In the genomic region with DNA sequence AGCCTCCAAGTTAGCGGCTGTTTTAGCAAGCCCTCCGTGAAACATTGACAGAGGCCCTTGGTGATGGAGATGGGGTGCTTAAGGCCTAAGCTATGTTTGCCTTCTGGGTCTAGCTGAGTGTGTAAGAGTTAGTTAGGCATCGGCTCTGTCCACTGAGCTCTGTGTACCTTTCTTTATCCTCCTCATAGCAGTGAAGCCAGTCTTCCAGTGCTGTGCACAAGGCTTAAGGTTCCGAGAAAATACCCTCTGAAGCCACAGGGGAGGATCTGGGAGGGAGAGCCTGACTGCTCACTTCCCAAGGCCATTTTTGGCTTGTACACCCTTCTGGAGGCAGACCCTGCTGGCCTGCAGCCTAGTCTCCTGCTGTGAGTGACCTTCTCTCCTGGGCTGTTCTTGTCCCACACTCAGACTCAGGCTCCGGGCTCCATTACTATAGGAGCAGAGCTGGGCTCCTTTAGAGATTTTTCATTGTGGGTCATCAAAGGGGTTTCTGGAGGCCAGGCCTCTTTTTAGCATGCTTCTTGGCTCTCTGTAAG, we compare ENCODE assay signal across 10 mouse cellular contexts. TPM values are rescaled to one million over a fixed set of nuclear protein-coding genes. Genes with fewer than 3 reads are reported as not detected.
DNase-seq lines count a peak whose midpoint lies in the region; ATAC-seq lines count a peak whose summit lies in the region.
"Had no signal": no experiment of that assay in that cellular context is flagged by ENCODE, and none has a peak within 500 bp of the region (broad histone marks: within the 10 kb centered on the region; RNA-seq: fewer than 3 reads in every experiment).

No protein-coding gene starts in this region.

- ATAC-seq in hindbrain, embryonic 16.5 days: peak; percentile 35; the same call in 1 of the 2 replicates

- H3K4me3 ChIP-seq in hindbrain, embryonic 16.5 days (ENCODE audit: low read length): no peak overlapping the region

- WGBS in hindbrain, embryonic 16.5 days: 69% methylated on average over 5 of the region's 5 CpGs

- H3K9me3 ChIP-seq in hindbrain, embryonic 16.5 days (ENCODE audit: control insufficient read depth, low read length): no peaks in the 10 kb centered on the region

- peak; percentile 38 for DNase-seq in 3T3-L1 (ENCODE audit: low read depth, low spot score)
- peak; percentile 18 for DNase-seq in MN1 (ENCODE audit: low spot score)
- peak; percentile 56 to 61 for DNase-seq in cerebellum, postnatal 36 days
- no peak for DNase-seq in embryo, embryonic 10.5 days (ENCODE audit: low spot score)
- no peak for DNase-seq in right cerebral cortex, postnatal 36 days (ENCODE audit: low spot score in 2 of 2)
- DNase-seq in frontal cortex, adult 2 months (ENCODE audit: extremely low spot score in 1 of 2, low spot score in 1 of 2): no peak
- no peak for DNase-seq in retina, postnatal 1 day

- no peak overlapping the region for H3K9ac ChIP-seq in hindbrain, embryonic 16.5 days (ENCODE audit: low read depth, low read length)
- H3K9ac ChIP-seq: liver, embryonic 14.5 days had no signal

- peaks cover 7% of the 10 kb centered on the region; the same call in 1 of the 2 replicates for H3K36me3 ChIP-seq in hindbrain, embryonic 16.5 days (ENCODE audit: control insufficient read depth, insufficient read depth, low read length)

- H3K4me2 ChIP-seq in hindbrain, embryonic 16.5 days (ENCODE audit: low read length): no peak overlapping the region

- no peaks in the 10 kb centered on the region for H3K27me3 ChIP-seq in hindbrain, embryonic 16.5 days (replicated peaks; ENCODE audit: control insufficient read depth, insufficient read depth, low read length)

- peaks cover 31% of the 10 kb centered on the region for H3K4me1 ChIP-seq in hindbrain, embryonic 16.5 days (ENCODE audit: control insufficient read depth, insufficient read depth, low read depth, low read length)

- peak overlapping the region; percentile 71 for H3K27ac ChIP-seq in hindbrain, embryonic 16.5 days (ENCODE audit: low read depth, low read length)
- H3K27ac ChIP-seq: liver, embryonic 14.5 days had no signal

RNA-seq across cellular contexts. Expression of gene Slc5a3, which starts 56.7 kb away (rescaled TPM):
- 14.4 and 18.2 TPM in 2 replicates for polyA plus RNA-seq in hindbrain, embryonic 16.5 days (2015; fragmentation: Nextera tagmentation; extraction: Ambion mirVana)
- polyA plus RNA-seq in frontal cortex, adult 2 months (2012; rRNA removed): 5.5 and 5.7 TPM in 2 replicates

RNA-seq across cellular contexts. Expression of gene Gm49711, which starts 56.7 kb away (rescaled TPM):
- polyA plus RNA-seq in hindbrain, embryonic 16.5 days (2015; fragmentation: Nextera tagmentation; extraction: Ambion mirVana): 0.38 and 0.42 TPM in 2 replicates
- 0.40 TPM in 2 replicates for polyA plus RNA-seq in frontal cortex, adult 2 months (2012; rRNA removed)
- polyA plus RNA-seq: liver, embryonic 14.5 days; small intestine, adult 2 months had no signal

RNA-seq across cellular contexts. Expression of gene Mrps6, which starts 56.7 kb away (rescaled TPM):
- 194 and 196 TPM in 2 replicates for polyA plus RNA-seq in hindbrain, embryonic 16.5 days (2015; fragmentation: Nextera tagmentation; extraction: Ambion mirVana)
- 64.8 and 64.9 TPM in 2 replicates for polyA plus RNA-seq in frontal cortex, adult 2 months (2012; rRNA removed)

Comparison
In these comparisons a context has a peak if more than half of its experiments do, and no peak if none do; other contexts are left out.
1. DNase-seq: peak in 3T3-L1 (single experiment), MN1 (single experiment) and cerebellum, postnatal 36 days (2 of 2); none in embryo, embryonic 10.5 days (single experiment), right cerebral cortex, postnatal 36 days (0 of 2), frontal cortex, adult 2 months (0 of 2) and retina, postnatal 1 day (single experiment).